Mouse (Mus musculus): ENCODE measurements around the gene Wdr95.

Wdr95 gene

DNA sequence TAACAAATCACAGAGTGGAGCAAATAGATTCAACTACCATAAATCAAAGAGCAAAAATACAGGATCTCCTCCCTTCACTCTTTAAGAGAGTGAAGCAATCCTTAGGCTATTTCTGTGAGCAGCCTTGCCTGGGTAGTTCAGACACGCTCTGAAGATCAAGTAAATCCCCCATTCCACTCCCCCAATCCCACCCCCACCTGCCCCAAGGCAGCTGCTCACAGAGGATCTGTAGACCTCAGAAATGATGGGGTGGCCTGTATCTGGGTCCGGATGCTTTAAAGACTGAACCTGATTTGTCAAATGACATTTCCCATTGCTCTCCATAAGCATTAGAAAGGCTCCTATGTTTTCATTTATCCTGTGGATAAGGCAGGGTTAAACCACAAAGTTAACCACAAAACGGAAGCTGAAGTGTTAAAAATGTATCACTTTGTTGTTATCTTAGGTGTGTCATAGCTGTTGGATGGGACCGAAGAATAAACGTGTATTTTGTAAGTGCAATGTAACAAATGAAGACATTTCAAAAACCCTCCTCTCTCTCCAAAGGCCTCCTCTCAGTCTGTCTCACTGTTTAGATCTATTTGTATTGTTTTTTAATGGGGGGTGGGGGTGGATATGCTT lies 54.3 kb downstream of the Wdr95 start:
- DNase-seq (ENCODE audit: low spot score), result no peak

DNA sequence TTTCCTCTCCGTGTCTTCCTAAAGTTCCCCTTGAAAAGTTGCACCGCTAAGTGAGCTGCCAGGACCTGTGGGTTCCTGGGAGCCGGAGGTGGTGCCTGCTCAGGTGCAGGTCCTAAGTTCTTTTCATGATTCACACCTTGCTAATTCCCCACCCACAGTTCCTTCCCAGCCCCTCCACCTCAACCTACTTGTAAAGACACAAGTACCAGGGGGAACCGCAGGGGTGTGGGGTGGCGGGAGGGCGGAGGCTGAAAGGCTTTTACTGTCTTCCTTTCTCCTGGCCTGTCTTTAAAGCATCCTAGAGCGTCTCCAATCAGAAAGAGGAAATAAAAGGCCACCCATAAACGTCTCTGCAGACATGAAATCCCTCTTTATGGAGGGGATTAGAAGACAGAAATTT lies 55.0 kb downstream of the Wdr95 start:
- DNase-seq (ENCODE audit: low spot score), result no peak

DNA sequence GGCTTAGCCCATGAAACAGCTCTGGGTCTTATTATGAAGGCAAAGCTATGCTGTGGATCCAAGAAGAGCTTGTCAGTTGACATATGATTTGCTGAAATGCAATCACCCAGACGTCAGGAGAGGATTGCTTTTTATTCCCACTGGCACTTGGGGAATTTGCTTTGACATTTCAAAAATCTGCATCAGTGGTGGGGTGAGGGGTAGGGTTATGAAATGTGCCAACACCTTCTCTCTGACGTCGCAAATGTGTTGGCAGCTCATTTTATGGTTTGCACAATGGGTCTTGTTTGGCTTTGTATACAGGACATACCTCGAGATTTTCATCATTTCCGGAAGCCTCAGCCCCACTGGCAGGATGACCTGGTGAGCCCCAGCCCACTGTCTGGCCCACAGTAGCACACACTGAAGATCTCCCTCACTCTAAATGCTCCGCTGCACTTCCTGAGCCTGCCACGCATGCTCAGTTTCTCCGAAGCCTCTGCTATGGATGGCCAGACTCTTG lies 55.7 kb downstream of the Wdr95 start:
- DNase-seq (ENCODE audit: low spot score), result no peak

DNA sequence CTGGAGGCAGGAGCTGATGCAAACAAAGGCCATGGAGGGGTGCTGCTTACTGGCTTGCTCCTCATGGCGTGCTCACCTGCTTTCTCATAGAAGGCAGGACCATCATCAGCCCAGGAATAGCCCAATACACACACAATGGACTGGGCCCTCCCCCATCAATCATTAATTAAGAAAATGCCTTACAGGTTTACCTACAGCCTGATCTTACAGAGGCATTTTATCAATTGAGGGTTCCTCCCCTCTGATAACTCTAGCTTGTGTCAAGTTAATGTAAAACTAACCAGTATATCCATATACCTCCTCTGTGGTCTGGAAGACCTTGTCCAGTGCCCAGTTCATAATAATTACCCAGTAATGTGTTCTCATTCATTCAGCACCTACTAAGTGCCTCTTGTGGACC lies 56.8 kb downstream of the Wdr95 start:
- DNase-seq (ENCODE audit: low spot score), result no peak

DNA sequence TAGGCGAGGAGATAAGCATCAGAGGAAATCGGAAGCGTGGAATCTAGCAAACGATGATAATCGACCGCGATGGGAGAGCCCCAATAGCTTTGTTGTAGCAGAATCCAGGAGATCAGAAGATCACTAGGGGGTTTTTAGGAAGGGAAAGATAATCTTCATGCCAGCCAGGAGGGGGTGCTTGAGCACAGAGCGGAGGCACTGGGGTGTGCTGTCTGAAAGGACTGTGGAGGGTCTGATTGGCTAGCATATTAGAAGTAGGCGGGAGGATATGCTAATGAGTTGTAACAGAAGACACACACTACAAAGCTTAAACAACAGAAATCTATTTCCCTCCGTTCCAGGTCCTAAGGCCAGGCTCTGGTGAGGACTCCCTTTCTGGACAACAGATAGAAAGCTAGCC lies 57.4 kb downstream of the Wdr95 start:
- no peak for DNase-seq (ENCODE audit: low spot score)

DNA sequence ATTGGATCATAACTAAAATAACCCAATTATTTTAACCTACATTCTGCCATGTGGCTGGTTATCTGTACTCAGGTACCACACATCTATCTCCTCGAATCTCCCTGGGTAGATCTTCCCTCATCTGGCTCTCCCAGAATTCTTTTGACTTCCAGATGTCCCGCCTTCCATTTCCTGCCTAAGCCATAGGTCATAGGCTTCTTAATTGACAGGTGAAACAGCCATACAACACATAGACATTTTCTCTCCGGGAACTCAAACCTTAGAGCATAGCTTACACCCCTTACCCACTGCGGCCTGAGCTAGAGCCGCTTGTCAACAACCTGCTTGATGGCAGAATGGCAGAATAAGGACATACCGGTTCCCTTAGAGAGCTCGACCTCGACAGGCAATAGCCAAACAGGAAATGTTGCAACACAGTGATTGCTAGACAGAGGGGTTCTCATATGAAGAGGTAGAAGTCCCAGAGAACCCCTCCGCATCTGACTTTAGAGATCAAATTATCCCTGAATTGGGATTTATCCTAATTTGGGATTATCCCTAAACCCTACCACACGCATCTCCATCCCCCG lies 58.9 kb downstream of the Wdr95 start:
- DNase-seq (ENCODE audit: low spot score), result no peak

DNA sequence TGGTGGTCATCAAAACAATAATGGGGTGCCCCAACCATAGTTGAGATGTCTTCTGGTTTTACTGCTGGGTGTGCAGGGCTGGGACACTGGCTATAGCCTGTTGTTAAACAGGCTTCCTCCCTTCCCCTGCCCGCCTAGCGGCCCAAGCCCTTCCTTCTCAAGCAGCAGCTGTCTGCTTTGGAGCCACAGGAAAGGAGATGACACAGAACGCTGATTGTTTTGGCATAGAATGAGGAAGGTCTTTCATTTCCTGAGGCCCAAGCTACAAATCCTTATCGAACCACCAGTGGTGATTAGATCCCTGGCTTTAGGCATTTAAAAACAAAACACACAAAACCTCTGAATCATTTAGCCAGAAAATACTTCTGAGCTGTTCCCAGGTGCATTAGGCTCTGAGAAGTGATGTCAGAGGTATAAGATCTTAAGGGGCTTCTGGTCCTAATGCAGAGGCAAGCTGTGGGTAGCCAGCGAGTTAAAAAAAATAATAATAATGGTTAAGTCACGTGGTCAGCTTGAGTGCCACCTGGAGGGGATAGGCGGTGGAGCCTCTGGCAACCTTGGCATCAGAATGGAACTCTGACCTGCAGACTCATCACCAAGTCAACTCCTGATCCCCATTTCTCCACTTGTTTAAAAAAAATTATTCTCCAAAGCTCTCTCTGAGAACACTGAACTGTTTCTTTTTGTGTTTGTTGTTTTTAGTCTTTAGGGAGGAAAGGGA lies 60.5 kb downstream of the Wdr95 start:
- DNase-seq (ENCODE audit: low spot score), result no peak

DNA sequence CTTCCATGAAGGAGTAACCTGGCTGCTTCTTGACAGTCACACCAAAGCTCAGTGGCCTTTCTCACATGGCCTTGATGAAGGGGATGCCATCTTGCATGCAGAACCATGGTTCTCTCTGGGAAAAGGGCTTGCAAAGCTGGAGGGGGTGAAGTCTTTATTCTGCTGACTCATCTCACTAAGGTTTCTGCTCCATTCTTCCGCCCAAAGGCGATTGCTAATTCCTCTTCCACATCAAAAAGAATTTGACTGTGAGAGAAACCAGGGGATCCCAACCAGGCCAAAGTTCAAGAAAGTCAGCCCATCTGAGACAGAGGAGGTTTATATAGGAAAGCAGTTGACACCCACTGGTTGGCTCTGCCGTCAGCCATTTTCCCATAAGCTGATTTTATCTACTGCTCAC lies 61.5 kb downstream of the Wdr95 start:
- no peak for DNase-seq (ENCODE audit: low spot score)

DNA sequence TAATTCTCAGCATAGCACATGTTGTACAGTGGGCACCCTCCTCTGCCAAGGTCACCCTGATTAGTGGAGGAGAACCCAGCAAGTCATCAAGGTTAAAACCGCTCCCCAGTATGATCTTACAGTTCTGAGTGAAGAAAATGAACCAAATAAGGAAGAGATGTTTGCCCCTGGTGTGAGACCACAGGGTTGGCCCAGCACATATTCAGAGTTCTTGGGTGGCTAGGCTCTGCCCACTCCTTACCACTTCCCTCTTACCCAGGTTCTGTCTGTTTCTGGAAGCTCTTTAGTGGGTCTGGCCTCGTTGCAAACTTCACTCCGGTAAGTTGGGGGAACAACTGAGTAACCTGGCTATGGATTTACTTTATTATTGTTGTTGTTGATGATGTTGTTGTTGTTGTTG lies 65.7 kb downstream of the Wdr95 start:
- DNase-seq (ENCODE audit: low spot score), result no peak

DNA sequence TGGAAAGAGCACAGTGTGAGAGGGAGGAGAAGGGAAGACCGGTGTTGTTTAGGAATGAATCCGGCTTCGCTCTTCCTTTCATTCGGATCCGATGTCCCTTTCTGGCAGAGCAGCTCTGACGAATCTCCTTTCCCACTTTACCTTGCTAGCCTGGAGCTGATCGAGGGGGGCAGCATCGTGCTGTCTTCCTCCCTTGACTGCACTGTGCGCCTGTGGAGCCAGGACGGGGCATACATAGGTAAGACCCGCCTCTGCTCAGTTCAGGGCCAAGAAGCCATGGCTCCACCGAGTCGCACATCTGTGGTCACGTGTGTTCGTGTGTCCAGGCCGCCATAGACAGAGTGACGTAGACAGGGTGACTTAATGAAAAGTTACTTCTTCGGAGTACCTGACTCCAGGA lies 68.9 kb downstream of the Wdr95 start:
- DNase-seq (ENCODE audit: low spot score), result no peak

DNA sequence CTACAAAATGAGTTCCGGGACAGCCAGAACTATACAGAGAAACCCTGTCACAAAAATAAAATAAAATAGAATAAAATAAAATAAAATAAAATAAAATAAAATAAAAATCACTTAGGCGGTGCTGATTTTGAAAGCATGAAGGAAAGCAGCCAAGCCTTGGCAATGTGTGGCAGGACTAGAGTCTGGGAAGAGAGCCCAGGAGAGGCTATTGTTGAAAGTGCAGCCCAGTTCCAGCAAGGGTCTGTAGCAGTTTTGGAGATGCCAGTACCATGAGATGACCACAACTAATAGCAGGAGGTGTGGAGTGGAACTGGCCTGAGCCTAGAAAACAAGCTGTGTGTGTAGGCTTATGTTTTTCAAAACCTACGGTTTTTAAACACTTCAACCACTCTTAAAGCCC lies 73.5 kb downstream of the Wdr95 start:
- DNase-seq (ENCODE audit: low spot score), result no peak

DNA sequence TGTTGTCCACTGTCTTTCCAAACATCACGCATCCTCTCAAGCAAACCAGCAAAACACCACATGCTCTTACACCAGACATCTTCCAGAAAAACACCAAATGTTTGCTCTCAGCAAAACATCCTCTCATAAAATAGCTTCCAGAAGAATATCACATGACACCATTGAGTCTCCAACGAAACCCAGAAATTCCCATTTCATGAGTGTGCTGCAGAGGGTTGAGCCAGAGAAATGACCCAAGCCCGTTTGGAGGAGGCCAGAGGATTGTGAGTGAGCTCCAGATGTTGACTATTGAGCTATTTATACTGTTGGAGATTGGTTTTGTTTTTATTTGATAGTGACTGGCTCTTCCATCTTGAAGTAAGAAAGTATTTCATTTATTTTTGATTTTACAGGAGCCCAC lies 74.8 kb downstream of the Wdr95 start:
- no peak for DNase-seq (ENCODE audit: low spot score)

DNA sequence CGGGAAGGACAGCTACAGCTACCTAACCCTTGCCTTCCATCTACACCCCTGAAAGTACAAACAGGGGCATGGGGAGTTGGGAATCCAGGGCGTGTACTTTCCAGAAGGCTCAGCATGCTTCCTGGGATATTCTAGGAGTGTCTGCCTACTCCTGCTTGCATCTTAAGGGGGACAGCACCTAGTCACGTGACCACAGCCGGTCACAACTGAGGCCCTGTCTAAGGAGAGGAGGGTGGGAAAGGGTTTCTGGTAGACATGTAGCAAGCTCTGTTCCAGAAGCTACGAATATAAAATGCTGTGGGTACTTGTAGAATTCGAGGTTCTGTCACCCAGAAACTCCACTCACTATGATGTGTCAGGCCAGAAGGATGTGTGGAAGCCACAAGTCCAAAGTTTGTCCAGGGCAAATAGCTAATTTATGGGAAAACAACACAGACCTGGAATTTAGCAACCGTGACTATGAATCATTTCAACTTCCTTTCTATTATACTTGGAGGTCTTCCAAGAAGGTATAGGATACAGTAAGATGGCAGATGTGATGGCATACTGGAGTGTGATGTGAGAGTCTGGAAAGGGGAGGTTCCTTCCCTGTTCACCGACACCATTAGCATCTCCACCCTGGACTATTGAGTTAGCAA lies 78.7 kb downstream of the Wdr95 start:
- DNase-seq (ENCODE audit: low spot score), result no peak

DNA sequence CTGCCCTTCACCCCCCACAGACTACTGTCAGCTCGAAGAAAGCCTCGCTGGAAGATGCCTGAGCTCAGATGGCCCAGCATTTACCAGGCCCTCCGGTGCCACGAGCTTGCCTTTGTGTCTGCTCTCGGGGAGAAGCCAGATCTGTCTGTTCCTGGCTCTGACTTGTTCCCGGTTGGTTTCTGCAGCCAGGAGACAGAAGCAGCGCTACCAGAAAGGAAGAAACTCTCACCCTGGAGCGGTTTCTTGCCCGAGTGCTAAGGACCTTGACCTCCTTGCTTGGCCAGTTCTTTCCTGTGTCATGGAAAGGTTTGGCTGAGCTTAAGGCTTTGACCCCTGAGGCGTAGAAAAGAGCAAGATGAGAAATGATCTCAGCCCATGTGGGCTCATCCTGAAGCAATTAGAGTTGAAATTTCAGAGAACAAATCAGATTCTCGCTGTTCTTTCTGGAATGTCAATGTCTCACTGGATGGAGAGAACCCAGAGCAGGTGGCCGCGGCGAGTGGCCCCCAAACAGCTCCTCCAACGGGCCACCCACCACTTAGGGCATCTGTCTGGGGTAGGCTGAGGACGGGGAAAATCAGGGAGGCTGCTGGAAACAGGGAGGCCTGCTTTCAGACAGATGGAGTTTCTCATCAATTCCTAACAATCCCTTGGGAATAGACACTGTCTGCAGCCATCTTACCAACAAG lies 83.1 kb downstream of the Wdr95 start:
- no peak for DNase-seq (ENCODE audit: low spot score)

DNA sequence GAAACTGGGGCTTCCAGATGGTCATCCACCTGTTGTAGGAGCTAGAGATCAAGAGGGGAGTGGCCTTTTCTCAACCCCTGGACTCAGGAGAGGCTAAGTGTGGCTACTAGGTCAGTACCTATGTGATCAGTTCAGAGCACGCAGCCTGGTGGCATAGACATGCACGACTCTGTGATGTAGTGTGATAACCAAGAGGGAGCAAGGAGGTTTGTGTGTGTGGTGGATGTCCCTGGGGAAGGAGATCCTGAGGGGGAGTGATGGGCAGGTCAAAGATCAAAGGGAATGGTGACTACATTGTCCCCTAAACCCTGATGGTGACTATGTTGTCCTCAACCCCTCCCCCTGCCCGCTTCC lies 83.7 kb downstream of the Wdr95 start:
- DNase-seq (ENCODE audit: low spot score), result no peak

DNA sequence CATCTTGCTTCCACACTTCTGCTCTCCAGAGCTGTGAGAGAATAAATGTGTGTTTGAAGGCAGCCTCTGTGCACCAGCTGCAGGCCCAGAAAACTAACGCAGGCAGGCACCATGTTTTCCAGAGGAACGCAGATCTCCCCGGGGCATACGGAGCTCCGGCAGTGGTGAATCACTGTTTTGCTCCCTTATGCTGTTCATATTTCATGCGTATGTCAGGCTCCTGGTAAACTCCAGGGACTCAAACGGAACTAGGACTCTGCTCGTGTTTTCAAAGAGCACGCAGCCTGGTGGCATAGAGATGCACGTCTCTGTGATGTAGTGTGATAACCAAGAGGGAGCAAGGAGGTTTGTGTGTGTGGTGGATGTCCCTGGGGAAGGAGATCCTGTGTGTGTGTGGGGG lies 84.3 kb downstream of the Wdr95 start:
- DNase-seq (ENCODE audit: low spot score), result no peak

DNA sequence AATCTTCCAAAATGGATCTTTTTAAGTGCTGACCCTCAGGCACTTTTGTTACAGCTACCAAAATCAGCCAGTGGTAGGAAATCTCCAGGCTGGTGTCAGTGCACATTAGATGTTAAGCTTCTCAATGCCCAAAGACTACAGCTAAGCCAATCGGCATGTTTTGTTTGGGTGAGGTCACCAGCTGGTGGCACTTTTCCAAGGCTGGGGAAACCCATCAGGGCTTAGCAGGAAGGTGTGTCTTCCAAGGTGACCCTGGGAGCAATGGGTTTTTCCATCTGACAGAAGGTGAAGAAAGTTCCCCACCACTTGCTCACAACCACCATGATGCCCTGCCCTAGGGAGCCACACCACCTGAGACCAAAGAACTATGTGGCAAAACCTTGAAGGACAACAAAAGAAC lies 87.7 kb downstream of the Wdr95 start:
- no peak for DNase-seq (ENCODE audit: low spot score)

DNA sequence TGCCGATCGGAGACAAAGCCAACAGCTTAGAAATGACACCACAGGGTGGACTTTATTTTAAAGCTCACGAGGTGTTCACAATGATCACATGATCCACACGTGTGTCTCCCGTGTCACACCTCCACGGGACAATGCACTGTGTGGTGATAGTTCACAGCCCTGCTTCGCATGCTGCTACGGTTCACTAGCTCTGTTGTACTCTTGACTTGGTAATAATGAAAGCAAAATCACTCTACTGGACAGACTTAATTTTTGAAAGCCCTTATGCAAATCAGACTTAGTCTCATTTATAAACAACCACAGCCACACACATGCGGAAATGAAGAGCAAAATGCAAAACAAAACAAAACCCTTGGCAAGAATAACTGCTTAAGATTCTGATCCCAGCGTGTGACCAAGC lies 88.3 kb downstream of the Wdr95 start:
- DNase-seq (ENCODE audit: low spot score), result no peak

DNA sequence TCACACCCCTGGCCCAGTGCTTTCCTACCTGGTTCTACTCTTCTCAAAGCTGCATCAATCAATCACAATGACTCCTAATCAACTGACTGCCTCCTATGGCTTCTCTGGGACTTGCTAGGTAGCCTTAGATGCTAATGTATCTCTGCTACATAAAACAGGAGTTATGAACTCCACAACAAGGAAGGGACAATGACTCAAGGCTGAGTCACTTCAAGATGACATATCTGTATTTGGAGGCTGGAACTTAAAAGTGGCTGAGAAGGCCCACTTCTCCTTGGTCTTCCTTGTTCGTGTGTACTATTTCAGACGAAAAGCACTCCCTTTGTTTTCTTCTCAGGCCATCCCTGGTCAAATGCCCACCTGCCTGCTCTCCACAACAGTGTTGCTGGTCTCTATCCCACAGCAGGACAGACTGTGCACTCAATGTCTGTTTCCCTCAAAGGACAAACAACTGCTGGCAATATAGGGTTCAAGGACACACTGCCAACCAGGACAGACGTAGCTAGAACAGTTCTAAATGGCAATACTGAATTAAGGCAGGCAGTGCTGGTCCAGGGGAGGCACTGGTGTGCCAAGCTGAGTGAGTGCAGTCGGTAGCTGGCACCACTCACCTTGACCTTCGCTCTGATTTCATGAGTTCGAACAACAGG lies 89.4 kb downstream of the Wdr95 start:
- DNase-seq (ENCODE audit: low spot score), result no peak

DNA sequence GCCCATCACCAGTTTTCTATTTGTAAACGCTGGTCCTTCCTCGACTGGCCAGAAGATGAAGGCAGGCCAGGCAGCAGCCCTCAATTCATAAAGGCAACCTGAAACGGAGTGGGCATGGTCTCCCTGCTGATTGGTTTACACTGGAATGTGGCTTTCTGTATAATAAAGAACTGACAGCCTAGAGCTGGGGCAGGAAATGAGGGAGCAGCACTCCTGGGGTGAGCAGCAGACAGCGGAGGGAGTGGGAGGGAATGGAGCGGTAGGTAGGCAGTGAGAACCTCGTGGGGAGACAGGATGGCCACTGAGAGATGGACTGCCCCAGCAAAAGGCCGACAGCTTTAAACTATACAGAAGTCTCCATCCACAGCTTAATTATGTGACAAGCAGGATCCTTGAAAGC lies 93.7 kb downstream of the Wdr95 start:
- DNase-seq (ENCODE audit: low spot score), result no peak

DNA sequence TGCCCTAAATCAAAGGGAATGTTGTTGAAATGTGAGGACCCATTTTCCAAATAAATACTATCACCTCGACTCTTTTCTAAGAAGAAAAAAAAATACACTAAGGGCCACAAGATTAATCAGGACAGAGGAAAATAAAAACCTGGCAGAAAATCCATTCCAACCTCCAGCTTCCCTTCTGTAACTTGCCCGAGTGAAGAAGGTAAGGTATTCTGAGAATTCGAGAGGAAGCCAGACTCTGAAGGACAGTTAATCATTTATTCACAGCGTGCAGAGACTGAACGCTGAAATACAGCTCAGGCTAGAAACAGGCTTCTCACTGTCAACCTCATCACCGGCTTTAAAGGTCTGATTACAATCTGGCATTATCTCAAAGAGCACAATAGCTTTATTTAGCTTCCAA lies 94.2 kb downstream of the Wdr95 start:
- DNase-seq (ENCODE audit: low spot score), result no peak

All from c-Kit-positive CD71-positive TER-119-positive erythroid progenitor cells, embryonic 14.5 days (primary cell).